Mouse (Mus musculus) T-helper 17 cell (primary cell): ENCODE measurements at regions not wholly inside any gene's neighbourhood (a gene's known extent, or its start where the extent isn't known, plus 50 kb on each side); places are given as distances from the start of the nearest gene placed in this dataset.

Experiments used
- in situ Hi-C, 2 experiments: fragments of 300-600 bp; cut with MboI, MseI; formaldehyde crosslinking; loops; 1 replicate in 1 of 2; 2 replicates in 1 of 2; pipeline ENCODE4 v1.15.1; 2025; ENCODE audit warnings: high pct_unique_total_duplicates in 2 of 2

GRCm38 (mm10) chr9:35359699-35360098 lies 61.2 kb upstream of the Cdon start:
- in situ Hi-C loops = no loop called here

GRCm38 (mm10) chr9:35360139-35361100 lies 60.5 kb upstream of the Cdon start:
- in situ Hi-C loops = no loop called here

- in situ Hi-C loops = no loop called here
Measured at GRCm38 (mm10) chr9:35361432-35361831, 59.5 kb upstream of the Cdon start.

- in situ Hi-C loops = no loop called here
Measured at GRCm38 (mm10) chr9:35362276-35362675, 58.7 kb upstream of the Cdon start.

GRCm38 (mm10) chr9:35363079-35363478 lies 57.8 kb upstream of the Cdon start:
- in situ Hi-C loops = no loop called here

- in situ Hi-C loops = no loop called here
Measured at GRCm38 (mm10) chr9:35363936-35364335, 57.0 kb upstream of the Cdon start.

GRCm38 (mm10) chr9:35365975-35366374 lies 55.0 kb upstream of the Cdon start:
- in situ Hi-C loops = no loop called here

GRCm38 (mm10) chr9:35369063-35369462 lies 51.9 kb upstream of the Cdon start:
- in situ Hi-C loops = no loop called here

GRCm38 (mm10) chr9:35370031-35370430 lies 50.9 kb upstream of the Cdon start:
- in situ Hi-C loops = no loop called here

GRCm38 (mm10) chr9:35370895-35371294 lies 50.0 kb upstream of the Cdon start:
- in situ Hi-C loops = no loop called here
